Mouse (Mus musculus) small intestine, adult 10 weeks (tissue): ENCODE measurements around the gene Pias1. TPM values are rescaled to one million over a fixed set of nuclear protein-coding genes. Genes with fewer than 3 reads are reported as not detected.

ENCODE experiments used
- polyA plus RNA-seq: library from polyadenylated mRNA; stranded (reverse); fragments of 350-450 nt; fragmentation: Illumina TruSeq; extraction: RNeasy Lipid Tissue Mini Kit (QIAGEN cat#74804); gene quantifications from one replicate; pipeline ENCODE4 v1.2.3, GENCODE M21; 2014; ENCODE audit warnings: low replicate concordance

The Pias1 gene
- polyA plus RNA-seq: 21.9 TPM

DNA sequence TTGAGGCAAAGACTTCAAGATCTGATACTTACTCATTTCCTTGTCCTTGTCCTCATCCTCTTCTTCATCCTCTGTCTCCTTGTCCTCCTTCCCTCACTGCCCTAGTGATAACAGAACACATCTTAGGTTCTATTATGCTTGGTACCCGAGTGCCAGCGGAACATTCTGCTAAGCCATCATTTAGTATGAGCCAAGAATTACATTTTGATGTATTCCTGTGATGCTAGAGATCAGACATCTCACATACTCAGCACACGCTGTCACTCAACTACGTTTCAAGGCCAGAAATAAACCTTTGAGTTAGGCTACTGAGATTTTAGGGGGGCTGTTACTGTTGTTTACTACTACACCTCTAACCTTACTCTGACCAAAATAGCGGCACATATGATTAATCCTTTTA is at the start of gene Pias1:
TSS of gene Pias1 (minus strand) at position 101 of the 400 bp plus-strand sequence.

DNA sequence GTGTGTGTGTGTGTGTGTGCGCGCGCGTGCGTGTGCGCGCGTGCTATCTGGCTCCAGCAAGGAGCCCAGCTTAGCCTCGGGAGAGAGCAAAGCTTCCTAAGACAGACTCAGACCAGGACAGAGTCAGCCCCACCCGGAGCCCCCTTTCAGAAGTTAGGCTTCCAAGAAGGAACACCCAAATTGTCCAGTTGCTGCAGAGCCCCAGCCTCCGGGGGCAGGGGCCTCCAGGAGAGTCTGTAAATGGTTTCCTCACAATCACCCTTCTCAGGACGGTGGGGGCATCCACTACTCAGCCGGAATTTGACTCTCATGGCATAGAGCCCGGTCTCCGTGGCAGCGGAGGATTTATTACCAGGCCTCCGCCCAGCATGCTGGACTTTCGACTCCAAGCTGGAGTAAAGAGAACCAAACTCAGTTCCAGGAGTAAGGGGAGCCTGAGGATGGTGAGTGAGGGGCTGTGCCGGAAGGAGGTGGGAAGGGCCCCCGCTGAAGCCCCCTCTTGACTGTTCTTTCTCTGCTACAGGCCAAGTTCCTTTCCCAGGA is 129.9 kb downstream of the Pias1 start, which contains the start of gene Calml4:
TSS of gene Calml4 (plus strand) at position 362 of the 543 bp plus-strand sequence.

DNA sequence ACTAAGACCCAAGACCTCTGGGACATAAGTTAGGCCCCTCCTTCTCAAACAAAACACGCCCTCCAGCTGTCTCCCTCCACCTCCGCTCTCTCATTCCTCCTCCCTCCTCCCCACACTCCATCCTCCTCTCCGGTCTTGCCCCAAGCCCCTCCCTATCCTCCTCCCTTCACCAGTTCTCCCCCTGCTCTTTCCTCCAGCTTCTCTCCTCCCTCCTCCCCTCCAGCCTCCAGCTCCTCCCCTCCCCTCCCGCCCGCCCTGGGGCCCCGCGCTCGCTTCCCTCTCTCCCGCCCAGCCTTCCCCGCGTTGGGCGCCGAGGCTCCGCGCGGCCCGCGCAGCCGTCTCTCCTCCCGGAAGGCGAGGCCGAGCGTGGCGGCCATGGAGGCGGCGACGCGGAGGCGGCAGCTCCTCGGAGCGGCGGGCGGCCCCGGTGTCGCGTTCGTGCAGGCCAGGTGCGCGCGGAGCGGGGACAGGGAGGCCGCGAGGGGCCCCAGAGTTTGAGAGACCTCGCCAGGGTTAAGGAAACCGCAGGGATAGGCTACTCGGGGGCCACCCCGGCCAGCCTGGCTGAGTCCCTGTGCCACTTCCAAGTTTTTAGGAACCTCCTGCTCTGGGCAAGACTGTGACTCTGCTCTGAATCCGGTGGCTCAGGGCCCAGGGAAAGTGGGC is 149.1 kb downstream of the Pias1 start, which contains the start of gene Cln6:
TSS of gene Cln6 (plus strand) at position 280 of the 666 bp plus-strand sequence.

Other genes with a start within 250 kb of the Pias1 start
- 28.3 TPM for gene Fem1b, start 176.0 kb downstream of the Pias1 start, polyA plus RNA-seq
- gene Cln6, start 149.1 kb downstream of the Pias1 start, polyA plus RNA-seq: 6.5 TPM
- 649 TPM for gene Calml4, start 129.8 kb downstream of the Pias1 start, polyA plus RNA-seq
- gene Skor1, start 161.0 kb upstream of the Pias1 start, polyA plus RNA-seq: not detected